Mouse (Mus musculus) splenic B cell, adult 2 months (primary cell): ENCODE results near the gene Irak2.

ENCODE experiments used
- DNase-seq: peaks from one replicate; pipeline ENCODE4 v3.0.0-alpha.2; 2011; ENCODE audit warnings: low read depth, low spot score
- H3K27me3 ChIP-seq: 2 replicates; pipeline ENCODE4 v1.6.1; 2012; ENCODE audit warnings: mild to moderate bottlenecking, low read length, moderate library complexity, mixed read lengths; ENCODE audit not compliant: control insufficient read depth, poor library complexity, insufficient read depth, severe bottlenecking
- H3K36me3 ChIP-seq: 2 replicates; pipeline ENCODE4 v1.6.1; 2012; ENCODE audit warnings: mild to moderate bottlenecking, low read length, moderate library complexity, mixed read lengths; ENCODE audit not compliant: control insufficient read depth, poor library complexity, insufficient read depth, severe bottlenecking

Gene Irak2

DNA sequence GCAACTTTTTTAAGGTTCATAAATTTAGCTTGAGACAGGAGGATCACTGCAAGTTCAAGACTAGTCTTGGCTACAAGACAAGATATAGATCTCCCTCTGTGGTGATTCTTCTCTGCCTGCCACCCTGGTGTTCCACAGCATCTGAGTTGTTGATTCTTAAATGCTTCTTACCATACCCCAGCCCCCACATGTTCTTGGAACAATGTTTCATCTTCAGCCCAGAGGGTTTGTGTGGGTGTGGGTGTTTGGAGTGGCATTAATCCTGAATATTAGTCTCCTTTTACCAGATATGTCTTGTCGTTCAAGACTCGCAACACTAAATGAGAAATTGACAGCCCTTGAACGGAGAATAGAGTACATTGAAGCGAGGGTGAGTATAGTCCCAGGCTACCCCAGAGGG is 22.8 kb upstream of the Irak2 start:
- Histone ChIP-seq H3K27me3 (no peaks in the 10 kb centered on the region), H3K36me3 (peaks cover 12% of the 10 kb centered on the region; the same call in 1 of the 2 replicates)
- DNase-seq = no peak

- no peak for DNase-seq
- Histone ChIP-seq H3K36me3 (no peaks in the 10 kb centered on the region; the same call in 1 of the 2 replicates), H3K27me3 (no peaks in the 10 kb centered on the region)
Measured at GRCm38 (mm10) chr6:113623386-113623785, 14.9 kb upstream of the Irak2 start.

- peak; percentile 85 for DNase-seq
- Histone ChIP-seq H3K27me3 (no peaks in the 10 kb centered on the region), H3K36me3 (no peaks in the 10 kb centered on the region; the same call in 1 of the 2 replicates)
Measured at GRCm38 (mm10) chr6:113623941-113624751, 14.1 kb upstream of the Irak2 start, which contains the start of gene Vhl. Gene Vhl (plus strand): TSS chr6:113623959.

- no peaks in the 10 kb centered on the region for H3K27me3 ChIP-seq
- DNase-seq = no peak
Measured at GRCm38 (mm10) chr6:113624989-113625770, 13.1 kb upstream of the Irak2 start.

DNA sequence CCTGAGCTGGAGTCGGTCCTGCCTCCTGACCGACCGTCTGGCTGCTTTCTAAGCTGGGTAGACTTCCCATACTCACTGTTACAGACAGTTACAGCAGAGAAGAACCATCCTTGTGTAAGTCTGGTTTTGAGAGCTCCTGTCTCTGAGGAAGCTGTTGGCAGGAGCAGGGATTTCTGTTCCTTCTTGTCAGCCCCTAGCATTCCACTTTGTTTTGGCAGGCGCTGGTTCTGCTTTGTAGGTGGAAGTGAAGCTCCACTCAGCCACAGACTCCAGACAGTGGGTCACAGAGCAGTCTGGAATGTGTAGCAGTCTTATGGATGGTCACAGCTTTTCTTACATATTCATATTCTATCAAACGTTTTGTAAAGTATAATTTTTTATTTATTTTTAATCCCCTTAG is 7.9 kb upstream of the Irak2 start:
- Histone ChIP-seq H3K27me3 (no peaks in the 10 kb centered on the region), H3K36me3 (peaks cover 2% of the 10 kb centered on the region; the same call in 1 of the 2 replicates)
- no peak for DNase-seq

More at GRCm38 (mm10) chr6:113624989-113625770, 13.1 kb upstream of the Irak2 start:
- H3K36me3 ChIP-seq = no peaks in the 10 kb centered on the region; the same call in 1 of the 2 replicates

GRCm38 (mm10) chr6:113632863-113633262 is 5.4 kb upstream of the Irak2 start:
- no peak for DNase-seq
- no peaks in the 10 kb centered on the region for H3K27me3 ChIP-seq
- H3K36me3 ChIP-seq = peaks cover 2% of the 10 kb centered on the region; the same call in 1 of the 2 replicates

DNA sequence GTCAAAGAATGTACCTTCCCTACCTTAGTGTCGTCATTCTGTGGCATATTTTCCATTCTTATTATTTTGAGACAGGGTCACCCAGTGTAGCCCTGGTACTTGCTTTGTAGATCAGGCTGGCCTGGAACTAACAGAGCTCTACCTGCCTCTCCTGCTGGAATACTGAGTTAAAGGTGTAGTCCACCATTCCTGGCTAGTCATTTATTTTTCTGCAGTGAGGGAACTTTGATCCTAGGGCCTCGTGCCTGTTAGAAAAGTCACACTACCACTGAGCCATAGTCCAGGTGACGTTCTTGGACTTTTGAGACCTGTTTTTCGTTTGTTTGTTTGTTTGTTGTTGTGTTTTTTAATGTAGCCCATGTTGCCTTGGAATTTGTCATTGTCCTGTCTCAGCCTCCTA is 934 bp downstream of the Irak2 start:
- no peak for DNase-seq
- Histone ChIP-seq H3K27me3 (no peaks in the 10 kb centered on the region), H3K36me3 (0 out of 2 replicates have a peak, but pooled peaks cover 2% of the 10 kb centered on the region)

DNA sequence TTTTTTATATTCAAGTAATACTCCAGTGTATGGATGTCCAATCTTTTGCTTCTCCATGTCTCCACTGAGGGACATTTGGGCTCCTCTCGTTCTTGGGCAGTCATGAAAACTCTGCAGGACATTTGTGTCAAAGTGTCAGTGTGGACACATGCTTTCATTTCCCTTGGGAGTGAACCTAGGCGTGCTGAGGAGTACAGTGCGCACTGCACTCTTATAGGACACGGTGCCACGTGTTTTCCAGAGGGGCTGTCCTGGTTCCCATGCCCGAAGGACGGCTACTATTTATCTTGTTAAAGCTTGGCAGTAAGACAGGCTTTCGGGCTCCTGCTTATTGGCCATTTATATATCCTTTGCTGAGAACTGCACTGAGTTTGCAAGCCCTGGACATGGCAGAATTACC is 4.3 kb downstream of the Irak2 start:
- no peak for DNase-seq
- Histone ChIP-seq H3K36me3 (0 out of 2 replicates have a peak, but pooled peaks cover 3% of the 10 kb centered on the region), H3K27me3 (no peaks in the 10 kb centered on the region)

GRCm38 (mm10) chr6:113643021-113643420 is 4.8 kb downstream of the Irak2 start:
- DNase-seq = no peak
- Histone ChIP-seq H3K27me3 (no peaks in the 10 kb centered on the region), H3K36me3 (peaks cover 3% of the 10 kb centered on the region; the same call in 1 of the 2 replicates)

DNA sequence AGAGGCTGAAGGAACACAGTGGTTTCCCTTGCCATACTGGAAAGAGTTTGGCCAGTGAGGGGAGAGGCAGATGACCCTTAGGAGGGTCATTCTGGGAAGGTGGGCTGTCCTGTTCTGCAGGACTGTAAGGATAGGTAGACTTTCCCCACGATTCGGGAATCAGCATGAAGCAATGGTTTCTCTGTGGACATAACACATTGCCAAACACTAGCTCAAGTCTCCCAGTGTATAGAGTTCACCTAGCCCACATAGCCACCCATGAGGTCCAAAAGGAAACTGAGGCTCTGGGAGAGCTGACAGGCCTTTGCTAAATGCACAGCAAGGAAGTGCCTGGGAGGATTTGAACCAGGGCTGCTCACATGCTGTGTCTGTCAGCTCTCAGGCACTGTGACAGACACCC is 5.7 kb downstream of the Irak2 start:
- no peak for DNase-seq
- Histone ChIP-seq H3K36me3 (peaks cover 6% of the 10 kb centered on the region), H3K27me3 (no peaks in the 10 kb centered on the region)

DNA sequence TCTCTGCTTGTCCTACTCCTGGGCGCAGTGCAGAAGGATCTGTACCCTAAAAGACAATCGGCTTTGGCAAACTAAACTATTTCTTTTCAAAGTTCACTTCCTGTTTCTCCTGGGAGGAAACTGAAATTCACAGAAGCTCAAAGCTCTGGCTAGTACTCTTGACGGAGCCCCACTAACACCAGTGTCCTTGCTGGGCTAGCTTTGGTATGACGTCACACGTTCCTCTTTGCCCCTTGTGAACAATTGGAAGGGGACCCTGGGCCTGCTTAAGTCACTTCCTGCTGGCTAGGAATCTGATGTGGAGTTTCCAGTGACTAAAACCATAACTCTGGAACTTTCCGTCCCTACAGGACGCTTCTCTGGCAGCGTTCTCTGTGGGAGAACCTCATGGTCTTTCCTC is 6.5 kb downstream of the Irak2 start:
- DNase-seq = peak; percentile 54
- peaks cover 6% of the 10 kb centered on the region for H3K36me3 ChIP-seq
- no peaks in the 10 kb centered on the region for H3K27me3 ChIP-seq

DNA sequence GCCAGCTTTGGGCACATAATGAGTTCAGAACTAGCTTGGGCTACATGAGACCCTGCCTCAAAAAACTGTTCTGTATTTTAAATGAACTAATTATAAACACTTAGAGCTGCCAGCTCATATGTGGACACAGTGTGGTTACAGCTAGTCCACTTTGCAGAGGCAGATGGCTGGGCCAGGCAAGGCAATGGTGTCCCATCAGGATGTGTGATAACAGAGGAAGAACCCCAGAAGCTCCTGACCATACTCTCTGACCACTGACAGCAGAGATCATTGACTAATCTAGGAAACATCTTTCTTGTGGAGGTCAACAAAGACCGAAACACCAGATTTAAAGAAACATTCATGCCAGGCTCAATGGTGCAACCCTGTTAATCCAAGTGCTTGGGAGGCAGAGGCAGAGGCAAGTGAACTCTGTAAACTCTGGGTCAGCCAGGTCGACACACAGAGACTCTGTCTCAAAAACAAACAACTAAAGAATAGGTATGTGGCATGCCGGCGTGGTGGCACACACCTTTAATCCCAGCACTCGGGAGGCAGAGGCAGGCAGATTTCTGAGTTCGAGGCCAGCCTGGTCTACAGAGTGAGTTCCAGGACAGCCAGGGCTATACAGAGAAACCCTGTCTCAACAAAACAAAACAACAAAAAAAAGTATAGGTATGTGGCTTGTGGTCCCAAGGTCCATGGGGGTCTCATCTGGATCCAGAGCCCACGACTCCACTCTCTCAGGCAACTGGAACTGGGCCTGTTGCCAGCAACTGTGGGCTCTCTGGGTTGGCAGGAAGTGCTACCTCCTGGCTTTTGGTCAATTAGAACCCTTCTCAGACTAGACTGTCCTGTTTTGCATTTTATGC is 11.3 kb downstream of the Irak2 start:
- peaks cover 4% of the 10 kb centered on the region for H3K36me3 ChIP-seq
- DNase-seq = no peak

GRCm38 (mm10) chr6:113650197-113650640 is 12.0 kb downstream of the Irak2 start:
- H3K36me3 ChIP-seq = peaks cover 4% of the 10 kb centered on the region
- no peaks in the 10 kb centered on the region for H3K27me3 ChIP-seq
- DNase-seq = peak; percentile 67

More for the DNA sequence above, 11.3 kb downstream of the Irak2 start:
- no peaks in the 10 kb centered on the region for H3K27me3 ChIP-seq

DNA sequence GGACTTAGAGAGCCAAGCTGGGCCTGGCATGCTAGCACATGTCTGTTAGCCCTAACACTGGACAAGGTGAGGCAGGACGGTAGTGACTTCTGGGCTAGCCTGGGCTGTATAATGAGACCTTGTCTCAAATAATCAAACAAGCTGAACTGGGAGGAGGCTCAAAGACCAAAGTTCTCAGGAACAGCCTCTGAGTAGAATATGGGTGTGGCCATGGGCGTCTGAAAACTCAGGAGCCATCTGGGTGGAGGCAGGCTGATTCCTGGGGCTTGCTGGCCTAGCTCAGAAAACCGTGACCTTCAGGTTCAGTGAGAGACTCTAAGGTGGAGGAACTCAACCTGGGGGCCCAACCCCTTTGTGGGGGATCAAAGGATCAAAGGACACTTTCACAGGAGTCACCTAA is 13.4 kb downstream of the Irak2 start:
- DNase-seq = no peak
- peaks cover 4% of the 10 kb centered on the region for H3K36me3 ChIP-seq
- no peaks in the 10 kb centered on the region for H3K27me3 ChIP-seq
